Mouse (Mus musculus) neural tube, embryonic 14.5 days (tissue): ENCODE data around the gene Nkiras1. TPM values are rescaled to one million over a fixed set of nuclear protein-coding genes. Genes with fewer than 3 reads are reported as not detected.
"Not testable (repeated sequence)": the region's sequence is repeated elsewhere in the genome, so short reads cannot be mapped to it uniquely, and the experiment has no call there.

Experiments used
- ATAC-seq: fragments of 200-750 bp; cut with Nextera tagmentation; 2 replicates; pipeline ENCODE4 v1.8.0; 2017; ENCODE audit warnings: low read depth, mild to moderate bottlenecking, moderate TSS enrichment, moderate library complexity
- H3K27ac ChIP-seq: fragments of 300-500 bp; sonication (generic); 2 replicates; pipeline ENCODE4 v1.5.1; 2014; ENCODE audit warnings: low read depth, mild to moderate bottlenecking, control low read depth, low read length, moderate library complexity, mixed read lengths
- H3K27me3 ChIP-seq: fragments of 300-500 bp; sonication (generic); 2 replicates; pipeline ENCODE4 v1.6.1; 2014; ENCODE audit warnings: low read length; ENCODE audit not compliant: control insufficient read depth, insufficient read depth
- H3K36me3 ChIP-seq: fragments of 300-500 bp; sonication (generic); 2 replicates; pipeline ENCODE4 v1.6.1; 2014; ENCODE audit warnings: low read length, mixed read lengths; ENCODE audit not compliant: control insufficient read depth, insufficient read depth
- H3K4me1 ChIP-seq: fragments of 300-500 bp; sonication (generic); 2 replicates; pipeline ENCODE4 v1.6.1; 2014; ENCODE audit warnings: low read length; ENCODE audit not compliant: control insufficient read depth, insufficient read depth
- H3K4me2 ChIP-seq: fragments of 300-500 bp; sonication (generic); 2 replicates; pipeline ENCODE4 v1.6.1; 2014; ENCODE audit warnings: mild to moderate bottlenecking, low read depth, low read length, control low read depth
- H3K4me3 ChIP-seq: fragments of 300-500 bp; sonication (generic); 2 replicates; pipeline ENCODE4 v1.5.1; 2014; ENCODE audit warnings: low read depth, low read length, control low read depth, mixed read lengths
- H3K9ac ChIP-seq: fragments of 300-500 bp; sonication (generic); replicated peaks from 2 replicates; pipeline ENCODE4 v1.6.1; 2014; ENCODE audit warnings: low read depth, mild to moderate bottlenecking, control low read depth, low read length, mixed read lengths
- H3K9me3 ChIP-seq: fragments of 300-500 bp; sonication (generic); 2 replicates; pipeline ENCODE4 v1.6.1; 2016; ENCODE audit warnings: low read length; ENCODE audit not compliant: control insufficient read depth
- WGBS: fragments of 180-500 bp; shearing (Covaris S2); extraction: QIAGEN DNeasy Blood & Tissue Kit; methylation state at CpG from one replicate; pipeline ENCODE4 v1.1.7; 2014; 5-methylcytosine and 5-hydroxymethylcytosine counted together
- polyA plus RNA-seq: library from polyadenylated mRNA; unstranded; fragments of >200 nt; fragmentation: Nextera tagmentation; extraction: Ambion mirVana; gene quantifications from 2 replicates; pipeline ENCODE4 v1.2.1, GENCODE M21; 2014

Gene Nkiras1
- polyA plus RNA-seq, 1 experiment from 2014 or later = 66.6 TPM

GRCm38 (mm10) chr14:18236496-18237235 lies 34.3 kb upstream of the Nkiras1 start:
- H3K36me3 ChIP-seq, H3K27me3 ChIP-seq, H3K9ac ChIP-seq, H3K9me3 ChIP-seq, H3K27ac ChIP-seq, H3K4me3 ChIP-seq, ATAC-seq, H3K4me2 ChIP-seq, H3K4me1 ChIP-seq: not testable (repeated sequence)
- WGBS = 98% methylated on average over 2 of the region's 2 CpGs

- no peak overlapping the region for H3K27ac ChIP-seq
- H3K36me3 ChIP-seq = no peaks in the 10 kb centered on the region
- no peaks in the 10 kb centered on the region for H3K27me3 ChIP-seq
- no peak for ATAC-seq
- 70% methylated on average over 4 of the region's 4 CpGs for WGBS
- H3K4me2 ChIP-seq = peak overlapping the region; percentile 53
- no peaks in the 10 kb centered on the region for H3K4me1 ChIP-seq
- H3K9ac ChIP-seq = no peak overlapping the region
- no peaks in the 10 kb centered on the region for H3K9me3 ChIP-seq
- no peak overlapping the region for H3K4me3 ChIP-seq
Observed at GRCm38 (mm10) chr14:18237381-18237780, 33.6 kb upstream of the Nkiras1 start.

GRCm38 (mm10) chr14:18238131-18238749 lies 32.7 kb upstream of the Nkiras1 start:
- WGBS = 0% methylated on average over 62 of the region's 71 CpGs
- peak overlapping the region; percentile 84 for H3K4me3 ChIP-seq
- ATAC-seq = peak; percentile 96

GRCm38 (mm10) chr14:18238750-18239731 lies 31.9 kb upstream of the Nkiras1 start, which contains the start of gene Nr1d2:
TSS of gene Nr1d2 (minus strand) at chr14:18239127.
- Histone ChIP-seq H3K9ac (peak within 1 kb of the TSS; percentile 60), H3K9me3 (no peaks in the 10 kb centered on the region), H3K27me3 (no peaks in the 10 kb centered on the region), H3K36me3 (no peaks in the 10 kb centered on the region), H3K4me3 (peak within 1 kb of the TSS; percentile 84), H3K27ac (peak within 1 kb of the TSS; percentile 82), H3K4me1 (no peaks in the 10 kb centered on the region), H3K4me2 (peak within 1 kb of the TSS; percentile 53)
- under 1% methylated on average over 54 of the region's 66 CpGs for WGBS
- ATAC-seq = peak; percentile 92

More at GRCm38 (mm10) chr14:18238131-18238749, 32.7 kb upstream of the Nkiras1 start:
- H3K9ac ChIP-seq = peak overlapping the region; percentile 60
- no peaks in the 10 kb centered on the region for H3K9me3 ChIP-seq
- H3K4me2 ChIP-seq = peak overlapping the region; percentile 53
- no peaks in the 10 kb centered on the region for H3K27me3 ChIP-seq
- no peaks in the 10 kb centered on the region for H3K4me1 ChIP-seq
- H3K36me3 ChIP-seq = no peaks in the 10 kb centered on the region
- peak overlapping the region; percentile 82 for H3K27ac ChIP-seq

GRCm38 (mm10) chr14:18240132-18240531 lies 30.8 kb upstream of the Nkiras1 start:
- Histone ChIP-seq H3K36me3 (no peaks in the 10 kb centered on the region), H3K9me3 (no peaks in the 10 kb centered on the region), H3K4me2 (no peak overlapping the region), H3K9ac (0 out of 2 replicates have a peak overlapping the region, but pooled peaks have one; percentile 60), H3K27me3 (no peaks in the 10 kb centered on the region), H3K4me3 (no peak overlapping the region), H3K4me1 (no peaks in the 10 kb centered on the region), H3K27ac (no peak overlapping the region)
- 72% methylated on average over 7 of the region's 7 CpGs for WGBS
- ATAC-seq = no peak

- H3K9ac ChIP-seq = no peak overlapping the region
- no peaks in the 10 kb centered on the region for H3K9me3 ChIP-seq
- no peaks in the 10 kb centered on the region for H3K36me3 ChIP-seq
Observed at GRCm38 (mm10) chr14:18241786-18242185, 29.1 kb upstream of the Nkiras1 start.

GRCm38 (mm10) chr14:18242638-18243130 lies 28.3 kb upstream of the Nkiras1 start:
- no peak overlapping the region for H3K9ac ChIP-seq
- 86% methylated on average over 21 of the region's 21 CpGs for WGBS
- ATAC-seq = no peak
- H3K36me3 ChIP-seq = no peaks in the 10 kb centered on the region
- H3K9me3 ChIP-seq = no peaks in the 10 kb centered on the region
- H3K4me1 ChIP-seq = no peaks in the 10 kb centered on the region
- no peak overlapping the region for H3K4me2 ChIP-seq
- H3K27me3 ChIP-seq = no peaks in the 10 kb centered on the region
- H3K27ac ChIP-seq = no peak overlapping the region
- H3K4me3 ChIP-seq = no peak overlapping the region

More at GRCm38 (mm10) chr14:18241786-18242185, 29.1 kb upstream of the Nkiras1 start:
- H3K27ac ChIP-seq = no peak overlapping the region
- H3K4me3 ChIP-seq = no peak overlapping the region
- ATAC-seq = no peak
- 94% methylated on average over 4 of the region's 4 CpGs for WGBS
- H3K4me2 ChIP-seq = no peak overlapping the region
- no peaks in the 10 kb centered on the region for H3K4me1 ChIP-seq
- no peaks in the 10 kb centered on the region for H3K27me3 ChIP-seq

- H3K9me3 ChIP-seq = no peaks in the 10 kb centered on the region
- no peak for ATAC-seq
- H3K27ac ChIP-seq = no peak overlapping the region
- no peak overlapping the region for H3K9ac ChIP-seq
- H3K4me1 ChIP-seq = no peaks in the 10 kb centered on the region
- no peak overlapping the region for H3K4me3 ChIP-seq
- 93% methylated on average over 3 of the region's 3 CpGs for WGBS
- no peaks in the 10 kb centered on the region for H3K27me3 ChIP-seq
- H3K4me2 ChIP-seq = no peak overlapping the region
- H3K36me3 ChIP-seq = peaks cover 4% of the 10 kb centered on the region; the same call in 1 of the 2 replicates
Observed at GRCm38 (mm10) chr14:18261203-18261602, 9.7 kb upstream of the Nkiras1 start.
